Mouse (Mus musculus): ENCODE measurements around the gene Nrn1l. TPM values are rescaled to one million over a fixed set of nuclear protein-coding genes. Genes with fewer than 3 reads are reported as not detected.
A peak's percentile ranks its signal among the peaks of the same experiment; 100 is the strongest.

Gene Nrn1l
- polyA plus RNA-seq (2012; rRNA removed): 4.7 and 5.3 TPM in 2 replicates

- Histone ChIP-seq H3K4me1 (ENCODE audit: control insufficient read depth, insufficient read depth, low read length) (peaks cover 6% of the 10 kb centered on the region; the same call in 1 of the 2 replicates), H3K27me3 (ENCODE audit: control insufficient read depth, insufficient read depth, low read length) (no peaks in the 10 kb centered on the region), H3K27ac (ENCODE audit: insufficient read depth, low read length) (no peak within 1 kb of the TSS), H3K4me3 (replicated peaks; ENCODE audit: insufficient read depth, low read depth, low read length) (no peak within 1 kb of the TSS)
- 19% methylated on average over 11 of the region's 11 CpGs for WGBS
- DNase-seq: peak; percentile 43 to 59
- TF ChIP-seq POLR2A (IDR thresholded peaks at IDR 0.05; ENCODE audit: borderline replicate concordance, insufficient read depth, low read length) (no peak), CTCF (IDR thresholded peaks at IDR 0.05; ENCODE audit: borderline replicate concordance, insufficient read depth, low read depth, low read length) (no peak)
These were observed at the start of gene Nrn1l for GRCm38 (mm10) chr8:105893339-105893738. Gene Nrn1l, plus strand, starts transcription at chr8:105893567.

DNA sequence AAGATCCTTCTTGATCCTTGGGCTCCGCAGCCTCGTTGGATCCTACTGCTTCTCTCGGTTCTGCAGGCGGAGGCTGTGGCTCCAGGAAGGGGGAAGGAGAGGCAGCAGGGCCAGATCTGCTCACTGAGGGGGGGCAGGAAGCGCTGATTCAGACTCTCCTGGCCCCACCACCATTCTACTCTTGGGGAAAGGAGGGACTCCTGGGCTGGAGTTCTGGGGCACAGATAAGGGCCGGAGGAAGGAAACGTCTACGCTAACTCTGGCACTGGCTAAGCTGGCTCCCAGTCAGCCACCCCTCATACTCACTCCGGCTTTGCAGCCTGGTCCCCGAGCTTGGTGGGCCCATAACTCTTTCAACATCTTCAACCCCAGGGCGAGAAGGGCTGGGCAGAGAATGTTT lies 46.7 kb upstream of the Nrn1l start:
- no peak overlapping the region for H3K4me3 ChIP-seq (replicated peaks; ENCODE audit: insufficient read depth, low read depth, low read length)
- DNase-seq: no peak
- H3K27me3 ChIP-seq (ENCODE audit: control insufficient read depth, insufficient read depth, low read length): no peaks in the 10 kb centered on the region
- H3K27ac ChIP-seq (ENCODE audit: insufficient read depth, low read length): no peak overlapping the region
- H3K4me1 ChIP-seq (ENCODE audit: control insufficient read depth, insufficient read depth, low read length): no peaks in the 10 kb centered on the region
- TF ChIP-seq CTCF (IDR thresholded peaks at IDR 0.05; ENCODE audit: borderline replicate concordance, insufficient read depth, low read depth, low read length) (no peak), POLR2A (IDR thresholded peaks at IDR 0.05; ENCODE audit: borderline replicate concordance, insufficient read depth, low read length) (no peak)
- WGBS: 93% methylated on average over 11 of the region's 11 CpGs

- TF ChIP-seq CTCF (IDR thresholded peaks at IDR 0.05; ENCODE audit: borderline replicate concordance, insufficient read depth, low read depth, low read length): no peak
- TF ChIP-seq POLR2A (IDR thresholded peaks at IDR 0.05; ENCODE audit: borderline replicate concordance, insufficient read depth, low read length): no peak
- no peak for DNase-seq
These were observed 43.4 kb upstream of the Nrn1l start for GRCm38 (mm10) chr8:105850014-105850413.

GRCm38 (mm10) chr8:105850611-105851010 lies 42.8 kb upstream of the Nrn1l start:
- no peak for DNase-seq
- 71% methylated on average over 7 of the region's 7 CpGs for WGBS
- TF ChIP-seq POLR2A (IDR thresholded peaks at IDR 0.05; ENCODE audit: borderline replicate concordance, insufficient read depth, low read length): no peak
- no peak for TF ChIP-seq CTCF (IDR thresholded peaks at IDR 0.05; ENCODE audit: borderline replicate concordance, insufficient read depth, low read depth, low read length)

More at GRCm38 (mm10) chr8:105850014-105850413, 43.4 kb upstream of the Nrn1l start:
- Histone ChIP-seq H3K4me3 (replicated peaks; ENCODE audit: insufficient read depth, low read depth, low read length) (no peak overlapping the region), H3K27ac (ENCODE audit: insufficient read depth, low read length) (no peak overlapping the region), H3K4me1 (ENCODE audit: control insufficient read depth, insufficient read depth, low read length) (no peaks in the 10 kb centered on the region), H3K27me3 (ENCODE audit: control insufficient read depth, insufficient read depth, low read length) (no peaks in the 10 kb centered on the region)
- 82% methylated on average over 4 of the region's 4 CpGs for WGBS

GRCm38 (mm10) chr8:105851651-105852143 lies 41.7 kb upstream of the Nrn1l start:
- TF ChIP-seq POLR2A (IDR thresholded peaks at IDR 0.05; ENCODE audit: borderline replicate concordance, insufficient read depth, low read length): peak; percentile 79
- no peak for TF ChIP-seq CTCF (IDR thresholded peaks at IDR 0.05; ENCODE audit: borderline replicate concordance, insufficient read depth, low read depth, low read length)
- DNase-seq: peak; percentile 84
- WGBS: under 1% methylated on average over 34 of the region's 34 CpGs
- Histone ChIP-seq H3K27me3 (ENCODE audit: control insufficient read depth, insufficient read depth, low read length) (no peaks in the 10 kb centered on the region), H3K27ac (ENCODE audit: insufficient read depth, low read length) (no peak overlapping the region), H3K4me1 (ENCODE audit: control insufficient read depth, insufficient read depth, low read length) (no peaks in the 10 kb centered on the region), H3K4me3 (replicated peaks; ENCODE audit: insufficient read depth, low read depth, low read length) (peak overlapping the region; percentile 69)

More at GRCm38 (mm10) chr8:105850611-105851010, 42.8 kb upstream of the Nrn1l start:
- Histone ChIP-seq H3K27me3 (ENCODE audit: control insufficient read depth, insufficient read depth, low read length) (no peaks in the 10 kb centered on the region), H3K4me3 (replicated peaks; ENCODE audit: insufficient read depth, low read depth, low read length) (no peak overlapping the region), H3K27ac (ENCODE audit: insufficient read depth, low read length) (no peak overlapping the region), H3K4me1 (ENCODE audit: control insufficient read depth, insufficient read depth, low read length) (no peaks in the 10 kb centered on the region)

GRCm38 (mm10) chr8:105852146-105852729 lies 41.1 kb upstream of the Nrn1l start:
- 81% methylated on average over 12 of the region's 12 CpGs for WGBS
- H3K4me3 ChIP-seq (replicated peaks; ENCODE audit: insufficient read depth, low read depth, low read length): peak overlapping the region; percentile 69
- peak in 1 of 2 experiments; percentile 32 for DNase-seq
- no peaks in the 10 kb centered on the region for H3K27me3 ChIP-seq (ENCODE audit: control insufficient read depth, insufficient read depth, low read length)
- TF ChIP-seq POLR2A (IDR thresholded peaks at IDR 0.05; ENCODE audit: borderline replicate concordance, insufficient read depth, low read length) (no peak), CTCF (IDR thresholded peaks at IDR 0.05; ENCODE audit: borderline replicate concordance, insufficient read depth, low read depth, low read length) (no peak)
- no peaks in the 10 kb centered on the region for H3K4me1 ChIP-seq (ENCODE audit: control insufficient read depth, insufficient read depth, low read length)
- H3K27ac ChIP-seq (ENCODE audit: insufficient read depth, low read length): no peak overlapping the region

GRCm38 (mm10) chr8:105853178-105853577 lies 40.2 kb upstream of the Nrn1l start, which contains the start of gene Cenpt:
Gene Cenpt, minus strand, starts transcription at chr8:105853278.
- TF ChIP-seq CTCF (IDR thresholded peaks at IDR 0.05; ENCODE audit: borderline replicate concordance, insufficient read depth, low read depth, low read length) (no peak), POLR2A (IDR thresholded peaks at IDR 0.05; ENCODE audit: borderline replicate concordance, insufficient read depth, low read length) (no peak)
- no peak within 1 kb of the TSS for H3K27ac ChIP-seq (ENCODE audit: insufficient read depth, low read length)
- no peaks in the 10 kb centered on the region; the same call in 1 of the 2 replicates for H3K4me1 ChIP-seq (ENCODE audit: control insufficient read depth, insufficient read depth, low read length)
- 88% methylated on average over 3 of the region's 3 CpGs for WGBS
- no peaks in the 10 kb centered on the region for H3K27me3 ChIP-seq (ENCODE audit: control insufficient read depth, insufficient read depth, low read length)
- no peak within 1 kb of the TSS for H3K4me3 ChIP-seq (replicated peaks; ENCODE audit: insufficient read depth, low read depth, low read length)
- no peak for DNase-seq

DNA sequence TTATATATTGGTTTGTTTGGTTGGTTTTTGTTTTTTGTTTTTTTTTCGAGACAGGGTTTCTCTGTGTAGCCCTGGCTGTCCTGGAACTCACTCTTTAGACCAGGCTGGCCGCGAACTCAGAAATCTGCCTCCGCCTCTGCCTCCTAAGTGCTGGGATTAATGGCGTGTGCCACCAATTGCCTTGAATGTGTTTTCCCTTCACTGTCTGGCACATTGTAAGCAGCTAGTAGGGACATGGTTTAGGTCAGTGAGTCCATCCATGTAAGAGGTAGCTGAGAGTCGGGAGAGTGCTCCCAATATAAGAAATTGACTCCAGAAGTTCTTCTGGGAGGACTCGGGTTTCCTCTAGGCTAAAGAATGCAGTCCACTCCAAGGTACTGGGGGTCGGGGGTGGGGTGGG lies 39.1 kb upstream of the Nrn1l start:
- TF ChIP-seq POLR2A (IDR thresholded peaks at IDR 0.05; ENCODE audit: borderline replicate concordance, insufficient read depth, low read length): no peak
- TF ChIP-seq CTCF (IDR thresholded peaks at IDR 0.05; ENCODE audit: borderline replicate concordance, insufficient read depth, low read depth, low read length): no peak
- Histone ChIP-seq H3K27ac (ENCODE audit: insufficient read depth, low read length) (no peak overlapping the region), H3K4me3 (replicated peaks; ENCODE audit: insufficient read depth, low read depth, low read length) (no peak overlapping the region), H3K4me1 (ENCODE audit: control insufficient read depth, insufficient read depth, low read length) (no peaks in the 10 kb centered on the region; the same call in 1 of the 2 replicates), H3K27me3 (ENCODE audit: control insufficient read depth, insufficient read depth, low read length) (no peaks in the 10 kb centered on the region)
- DNase-seq: no peak
- 32% methylated on average over 8 of the region's 8 CpGs for WGBS
